Mouse (Mus musculus) heart, embryonic 10.5 days (tissue): ENCODE measurements around the gene Cep68. TPM values are rescaled to one million over a fixed set of nuclear protein-coding genes. Genes with fewer than 3 reads are reported as not detected.

ENCODE experiments used
- DNase-seq: peaks from one replicate; pipeline ENCODE4 v3.0.0-alpha.2; 2017; ENCODE audit warnings: low spot score
- H3K27ac ChIP-seq: fragments of 300-500 bp; sonication (generic); 2 replicates; pipeline ENCODE4 v1.5.1; 2016; ENCODE audit warnings: mild to moderate bottlenecking
- H3K27me3 ChIP-seq: fragments of 300-500 bp; sonication (generic); 2 replicates; pipeline ENCODE4 v1.6.1; 2016; ENCODE audit warnings: mild to moderate bottlenecking; ENCODE audit not compliant: poor library complexity, insufficient read depth, severe bottlenecking
- H3K36me3 ChIP-seq: fragments of 300-500 bp; sonication (generic); 2 replicates; pipeline ENCODE4 v1.6.1; 2016; ENCODE audit warnings: mild to moderate bottlenecking, moderate library complexity
- H3K4me1 ChIP-seq: fragments of 300-500 bp; sonication (generic); 2 replicates; pipeline ENCODE4 v1.6.1; 2016; ENCODE audit warnings: mild to moderate bottlenecking
- H3K4me3 ChIP-seq: fragments of 300-500 bp; sonication (generic); 2 replicates; pipeline ENCODE4 v1.5.1; 2016; ENCODE audit warnings: mild to moderate bottlenecking, moderate library complexity
- H3K9me3 ChIP-seq: fragments of 300-500 bp; sonication (generic); 2 replicates; pipeline ENCODE4 v1.6.1; 2016; ENCODE audit warnings: mild to moderate bottlenecking, moderate library complexity
- WGBS: fragments of 180-500 bp; shearing (Covaris S2); methylation state at CpG from one replicate; pipeline ENCODE4 v1.1.7; 2016; 5-methylcytosine and 5-hydroxymethylcytosine counted together
- polyA plus RNA-seq: library from polyadenylated mRNA; unstranded; fragments of >200 nt; fragmentation: Nextera tagmentation; extraction: Ambion mirVana; gene quantifications from 2 replicates; pipeline ENCODE4 v1.2.1, GENCODE M21; 2016

The Cep68 gene
- 39.0 and 40.8 TPM in 2 replicates for polyA plus RNA-seq

DNA sequence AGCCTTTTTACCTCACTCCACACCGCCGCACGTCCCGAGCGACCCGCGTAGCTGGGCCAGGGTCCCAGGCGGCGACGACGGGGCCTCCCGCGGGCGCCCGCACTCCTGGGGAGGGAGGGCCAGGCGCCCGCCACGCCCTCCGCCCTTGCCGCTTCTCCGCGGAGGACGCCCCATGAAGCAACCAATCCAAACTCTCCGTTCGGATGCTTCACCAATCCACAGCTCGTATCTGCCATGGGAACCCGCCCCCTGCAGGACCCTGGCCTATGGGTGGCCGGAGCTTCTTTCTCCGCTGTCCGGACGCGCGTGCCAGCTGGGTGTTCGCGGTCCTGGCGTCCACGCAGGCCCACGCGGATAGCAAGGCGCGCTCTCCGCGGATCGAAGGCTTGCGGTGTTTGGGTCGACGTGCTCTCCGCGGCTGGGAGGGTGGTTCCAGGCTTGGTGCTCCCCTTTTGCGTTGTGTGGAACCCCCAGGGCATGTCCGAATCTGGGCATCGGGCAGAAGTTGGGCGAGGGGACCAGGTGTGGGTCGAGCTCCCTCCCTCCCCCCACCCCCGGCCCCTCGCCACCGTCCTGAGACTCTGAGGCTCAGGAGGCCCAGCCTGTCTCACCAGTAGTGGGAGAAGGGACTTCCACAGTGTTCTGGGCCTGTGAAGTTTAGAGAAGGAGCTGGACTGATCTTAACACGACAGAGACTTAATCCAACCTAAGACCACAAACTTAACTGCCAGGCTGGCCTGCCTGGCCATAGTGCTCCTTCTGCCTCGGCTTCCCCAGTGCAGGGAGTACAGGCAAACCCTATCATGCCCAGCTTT is at the start of gene Cep68:
Gene Cep68 (minus strand): TSS at position 134 of the 815 bp plus-strand sequence.
- under 1% methylated on average over 59 of the region's 59 CpGs for WGBS
- Histone ChIP-seq H3K9me3 (no peaks in the 10 kb centered on the region), H3K27ac (peak within 1 kb of the TSS; percentile 99), H3K4me3 (peak within 1 kb of the TSS; percentile 96), H3K27me3 (no peaks in the 10 kb centered on the region), H3K36me3 (peaks cover 17% of the 10 kb centered on the region), H3K4me1 (peaks cover 38% of the 10 kb centered on the region)
- peak; percentile 99 for DNase-seq

DNA sequence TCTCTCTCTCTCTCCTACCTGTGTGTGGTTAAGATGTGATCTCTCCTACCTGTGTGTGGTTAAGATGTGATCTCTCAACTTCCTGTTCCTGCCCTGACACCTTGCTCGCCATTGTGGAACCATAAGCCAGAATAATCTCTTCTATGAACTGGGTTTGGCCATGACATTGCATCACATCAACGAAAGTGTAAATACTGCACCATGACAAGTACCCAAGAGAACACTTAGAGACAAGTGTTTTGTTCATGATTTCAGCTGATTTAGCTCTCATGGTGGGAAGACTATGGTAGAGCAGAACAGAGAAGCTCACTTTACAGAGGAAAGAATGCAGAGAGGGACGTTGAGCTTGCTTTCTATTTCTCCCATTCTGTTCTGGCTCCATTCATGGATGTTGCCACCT is 35.2 kb upstream of the Cep68 start:
- Histone ChIP-seq H3K36me3 (no peaks in the 10 kb centered on the region), H3K9me3 (no peaks in the 10 kb centered on the region), H3K27me3 (no peaks in the 10 kb centered on the region), H3K4me1 (peaks cover 6% of the 10 kb centered on the region; the same call in 1 of the 2 replicates), H3K27ac (no peak overlapping the region), H3K4me3 (no peak overlapping the region)
- no peak for DNase-seq
- WGBS, result 68% methylated on average over 3 of the region's 3 CpGs

DNA sequence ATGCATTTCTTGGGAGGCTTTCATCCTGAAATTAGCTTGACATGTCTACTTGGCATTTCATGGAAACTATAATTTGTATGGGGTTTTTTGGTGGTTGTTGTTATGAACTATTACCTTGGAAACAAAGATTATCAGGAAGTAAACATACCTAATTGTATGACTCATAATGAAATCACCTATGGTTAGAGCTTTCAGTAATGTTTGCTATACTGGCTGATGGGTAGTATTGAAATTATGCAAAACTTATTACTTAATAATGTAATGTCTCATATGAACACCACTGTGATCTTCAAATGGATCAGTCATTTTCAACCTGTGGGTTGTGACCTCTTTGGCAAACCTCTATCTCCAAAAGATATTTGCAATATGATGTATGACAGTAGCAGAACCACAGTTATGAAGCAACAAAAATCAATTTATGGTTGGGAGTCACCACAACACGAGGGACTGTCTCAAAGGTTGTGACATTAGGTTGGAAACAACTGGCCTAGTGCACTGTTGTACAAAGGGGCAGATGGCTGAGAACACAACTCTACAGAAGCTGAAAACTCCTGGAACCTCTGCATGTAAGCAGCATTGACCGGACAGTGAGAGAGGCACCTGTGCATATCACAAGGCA is 33.5 kb upstream of the Cep68 start:
- WGBS, result 84% methylated on average over 2 of the region's 2 CpGs
- peaks cover 9% of the 10 kb centered on the region; the same call in 1 of the 2 replicates for H3K4me1 ChIP-seq
- H3K27me3 ChIP-seq, result no peaks in the 10 kb centered on the region
- no peak overlapping the region for H3K27ac ChIP-seq
- no peaks in the 10 kb centered on the region for H3K36me3 ChIP-seq
- no peaks in the 10 kb centered on the region for H3K9me3 ChIP-seq
- H3K4me3 ChIP-seq, result no peak overlapping the region
- no peak for DNase-seq

DNA sequence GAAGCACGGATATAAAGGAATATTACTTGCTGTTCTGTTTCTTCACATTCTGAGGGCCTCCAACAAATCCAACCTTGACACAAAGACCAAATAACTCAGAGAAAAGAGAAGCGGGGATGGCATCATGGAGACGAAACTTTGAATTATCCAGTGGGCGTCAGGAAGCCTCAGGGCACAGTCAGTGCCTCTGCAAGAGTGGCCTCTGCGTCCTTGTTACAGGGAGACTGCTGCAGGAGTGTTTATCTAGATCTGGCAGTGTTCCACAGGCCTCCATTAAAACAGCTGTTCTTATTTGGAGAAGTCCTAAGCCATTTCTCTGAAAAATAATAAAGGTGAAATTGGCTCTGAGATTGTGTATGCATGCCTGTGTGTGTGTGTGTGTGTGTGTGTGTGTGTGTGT is 31.8 kb upstream of the Cep68 start:
- peak; percentile 13 for DNase-seq
- 69% methylated on average over 5 of the region's 5 CpGs for whole genome bisulfite sequencing
- Histone ChIP-seq H3K27ac (no peak overlapping the region), H3K27me3 (no peaks in the 10 kb centered on the region), H3K9me3 (no peaks in the 10 kb centered on the region), H3K36me3 (no peaks in the 10 kb centered on the region), H3K4me3 (no peak overlapping the region), H3K4me1 (peaks cover 9% of the 10 kb centered on the region; the same call in 1 of the 2 replicates)

DNA sequence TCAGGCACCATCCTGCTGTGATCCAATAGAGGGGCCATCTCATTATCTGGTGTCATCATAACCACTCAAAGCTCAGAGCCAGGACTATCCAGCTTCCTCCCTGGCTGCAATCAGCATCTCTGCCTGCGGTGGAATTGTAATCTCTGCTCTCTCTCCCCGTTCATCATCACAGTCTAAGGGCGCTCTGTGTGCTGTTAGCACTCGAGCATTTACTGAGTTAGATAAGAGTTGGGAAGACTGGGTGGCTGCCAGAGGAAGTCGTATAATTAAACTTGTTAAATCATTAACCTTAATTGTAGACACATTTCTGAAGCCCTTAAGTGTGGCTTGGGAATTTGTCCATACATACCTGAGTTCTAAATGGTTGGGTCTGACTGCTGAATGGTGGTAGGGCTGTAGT is 29.5 kb upstream of the Cep68 start:
- no peaks in the 10 kb centered on the region for H3K27me3 ChIP-seq
- 13% methylated on average over 5 of the region's 5 CpGs for WGBS
- H3K4me3 ChIP-seq, result no peak overlapping the region
- peak; percentile 66 for DNase-seq
- H3K9me3 ChIP-seq, result no peaks in the 10 kb centered on the region
- H3K27ac ChIP-seq, result no peak overlapping the region
- no peaks in the 10 kb centered on the region for H3K36me3 ChIP-seq
- H3K4me1 ChIP-seq, result peaks cover 9% of the 10 kb centered on the region; the same call in 1 of the 2 replicates

DNA sequence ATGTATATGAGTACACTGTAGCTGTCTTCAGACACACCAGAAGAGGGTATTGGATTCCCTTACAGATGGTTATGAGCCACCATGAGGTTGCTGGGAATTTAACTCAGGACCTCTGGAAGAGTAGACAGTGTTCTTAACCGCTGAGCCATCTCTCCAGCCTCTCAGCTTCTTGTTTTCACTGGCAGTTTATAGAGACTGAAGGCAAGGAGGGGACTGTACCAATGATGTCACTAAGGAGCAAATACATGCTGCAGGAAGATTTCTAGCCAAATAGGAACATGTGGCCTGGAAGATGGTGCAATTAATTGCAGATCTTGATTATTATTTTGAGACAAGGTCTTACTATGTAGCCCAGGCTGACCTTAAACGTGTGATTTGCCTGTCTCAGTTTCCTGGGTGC is 27.9 kb upstream of the Cep68 start:
- Histone ChIP-seq H3K27ac (no peak overlapping the region), H3K4me3 (no peak overlapping the region), H3K36me3 (no peaks in the 10 kb centered on the region), H3K4me1 (peaks cover 9% of the 10 kb centered on the region; the same call in 1 of the 2 replicates), H3K27me3 (no peaks in the 10 kb centered on the region), H3K9me3 (no peaks in the 10 kb centered on the region)
- DNase-seq, result peak; percentile 16
- 70% methylated on average over 2 of the region's 2 CpGs for WGBS

DNA sequence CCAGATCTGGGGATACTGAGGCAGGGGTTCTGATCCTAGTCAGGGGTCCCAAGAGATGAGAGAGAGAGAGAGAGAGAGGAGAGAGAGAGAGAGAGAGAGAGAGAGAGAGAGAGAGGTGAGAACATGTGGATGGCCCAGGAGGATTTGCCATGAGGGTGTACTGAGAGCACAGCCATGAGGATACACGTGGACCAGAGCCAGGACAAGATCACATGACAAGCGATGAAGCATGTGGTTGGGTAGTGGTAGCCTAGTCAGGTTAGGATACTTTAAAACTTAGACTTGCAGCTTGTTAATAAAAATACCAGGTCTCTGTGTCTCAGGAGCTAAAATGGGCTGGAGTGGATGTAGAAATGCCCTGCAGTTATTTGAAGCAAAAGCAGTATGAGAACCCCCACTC is 26.7 kb upstream of the Cep68 start:
- Histone ChIP-seq H3K4me3 (no peak overlapping the region), H3K9me3 (no peaks in the 10 kb centered on the region), H3K4me1 (peaks cover 5% of the 10 kb centered on the region; the same call in 1 of the 2 replicates), H3K36me3 (no peaks in the 10 kb centered on the region), H3K27ac (no peak overlapping the region), H3K27me3 (no peaks in the 10 kb centered on the region)
- DNase-seq, result peak; percentile 10
- WGBS, result 71% methylated on average over 2 of the region's 2 CpGs

DNA sequence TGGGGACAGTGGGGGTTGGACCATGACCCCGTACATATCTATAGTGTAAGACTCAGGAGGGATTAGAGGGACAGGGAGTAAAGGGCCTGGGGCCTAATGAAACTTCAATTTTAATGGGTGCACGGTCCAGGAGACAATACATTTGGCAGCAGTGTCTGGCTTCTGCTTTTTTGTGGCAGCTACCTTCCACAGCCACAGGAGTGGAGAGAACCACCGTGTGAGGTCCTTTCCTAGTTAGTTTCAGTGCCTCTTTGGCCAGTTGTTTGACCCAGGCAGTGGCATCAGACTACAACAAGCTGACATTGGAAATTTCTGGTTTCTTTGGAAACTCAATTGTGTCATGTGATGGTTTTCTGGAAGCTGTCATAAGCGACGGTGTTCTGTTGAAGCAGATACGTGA is 20.7 kb upstream of the Cep68 start:
- 79% methylated on average over 6 of the region's 6 CpGs for WGBS

DNA sequence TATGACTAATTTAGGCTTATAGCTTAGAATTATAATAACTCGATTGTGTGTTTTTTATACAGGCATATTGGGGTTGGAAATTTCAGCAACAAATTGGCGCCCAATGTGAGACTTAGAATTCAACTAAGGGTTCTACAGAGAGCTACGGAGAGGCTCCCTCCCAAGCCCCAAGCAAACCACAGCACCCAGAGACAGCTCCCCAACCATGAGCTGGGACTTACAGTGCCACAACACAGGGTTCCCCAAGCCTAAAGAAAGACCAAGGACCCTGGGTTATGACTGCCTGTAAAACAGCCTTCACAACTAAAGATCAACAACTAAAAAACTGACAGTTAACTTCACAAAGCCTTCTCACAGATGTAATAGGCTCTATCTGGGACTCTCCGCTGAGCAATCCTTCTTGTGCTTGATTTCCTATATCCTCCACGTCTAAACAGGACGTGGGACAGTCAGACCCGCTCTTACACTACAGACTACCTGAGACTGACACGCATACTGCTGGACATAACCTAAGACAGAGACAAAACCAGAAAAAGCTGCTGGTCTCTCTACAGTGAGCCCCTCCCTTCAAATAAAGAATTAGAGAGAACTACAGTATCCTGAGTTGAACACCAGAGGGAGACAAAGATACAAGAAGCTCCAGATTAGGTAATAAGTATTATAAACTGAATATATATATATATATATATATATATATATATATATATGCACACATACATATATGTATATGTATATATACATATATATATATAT is 13.6 kb upstream of the Cep68 start:
- H3K27ac ChIP-seq, result no peak overlapping the region
- no peaks in the 10 kb centered on the region for H3K4me1 ChIP-seq
- no peak overlapping the region for H3K4me3 ChIP-seq
- peak; percentile 31 for DNase-seq
- no peaks in the 10 kb centered on the region for H3K36me3 ChIP-seq
- no peaks in the 10 kb centered on the region for H3K27me3 ChIP-seq
- 51% methylated on average over 8 of the region's 8 CpGs for WGBS
- H3K9me3 ChIP-seq, result no peaks in the 10 kb centered on the region

More for the DNA sequence above, 20.7 kb upstream of the Cep68 start:
- no peak for DNase-seq
- Histone ChIP-seq H3K27ac (no peak overlapping the region), H3K4me3 (no peak overlapping the region), H3K9me3 (no peaks in the 10 kb centered on the region), H3K36me3 (no peaks in the 10 kb centered on the region), H3K27me3 (no peaks in the 10 kb centered on the region), H3K4me1 (no peaks in the 10 kb centered on the region)

DNA sequence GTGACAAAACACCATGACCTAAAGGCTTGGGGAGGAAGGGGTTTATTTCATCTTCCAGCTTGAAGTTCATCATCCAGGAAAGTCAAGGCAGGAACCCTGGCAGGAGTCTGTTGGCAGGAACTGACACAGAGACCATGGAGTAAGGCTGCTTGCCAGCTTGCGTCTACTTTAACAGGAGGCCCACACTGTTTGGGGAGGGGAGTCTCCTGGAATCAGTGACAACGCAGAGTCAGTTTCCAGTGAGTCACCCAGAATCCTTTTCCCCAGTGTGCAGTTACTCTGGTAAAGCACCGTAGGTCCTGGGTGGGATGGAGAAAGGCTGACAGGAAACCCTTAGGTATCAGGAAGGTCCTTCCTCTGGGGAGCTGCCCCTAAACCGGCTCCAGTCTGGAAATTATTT is 5.6 kb upstream of the Cep68 start:
- 70% methylated on average over 4 of the region's 4 CpGs for WGBS
- H3K4me1 ChIP-seq, result peaks cover 9% of the 10 kb centered on the region; the same call in 1 of the 2 replicates
- DNase-seq, result peak; percentile 59
- no peak overlapping the region for H3K4me3 ChIP-seq
- no peaks in the 10 kb centered on the region for H3K36me3 ChIP-seq
- H3K27ac ChIP-seq, result no peak overlapping the region
- H3K9me3 ChIP-seq, result no peaks in the 10 kb centered on the region
- H3K27me3 ChIP-seq, result no peaks in the 10 kb centered on the region

DNA sequence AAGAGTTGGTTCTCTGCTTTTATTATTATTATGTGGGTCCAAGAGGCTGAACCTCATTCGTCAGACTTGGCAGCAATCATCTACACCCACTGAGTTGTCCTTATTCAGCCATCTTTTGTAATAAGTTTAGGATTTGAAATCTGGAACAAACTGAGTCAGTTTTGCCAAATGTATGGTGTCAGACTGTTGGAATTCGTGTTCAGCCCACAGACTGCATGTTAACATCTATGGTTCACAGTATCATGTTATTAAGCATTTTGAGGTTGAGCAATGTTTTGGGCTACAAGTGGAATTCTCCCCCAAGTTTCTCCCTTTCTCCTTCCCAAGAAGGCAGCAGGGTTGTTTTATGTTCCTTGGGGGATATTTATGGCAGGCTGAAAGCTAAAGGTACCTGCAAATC is 3.9 kb upstream of the Cep68 start:
- H3K9me3 ChIP-seq, result no peaks in the 10 kb centered on the region
- no peaks in the 10 kb centered on the region for H3K36me3 ChIP-seq
- peaks cover 14% of the 10 kb centered on the region; the same call in 1 of the 2 replicates for H3K4me1 ChIP-seq
- no peak for DNase-seq
- H3K4me3 ChIP-seq, result no peak overlapping the region
- 83% methylated on average over 2 of the region's 2 CpGs for WGBS
- H3K27ac ChIP-seq, result no peak overlapping the region
- no peaks in the 10 kb centered on the region for H3K27me3 ChIP-seq

DNA sequence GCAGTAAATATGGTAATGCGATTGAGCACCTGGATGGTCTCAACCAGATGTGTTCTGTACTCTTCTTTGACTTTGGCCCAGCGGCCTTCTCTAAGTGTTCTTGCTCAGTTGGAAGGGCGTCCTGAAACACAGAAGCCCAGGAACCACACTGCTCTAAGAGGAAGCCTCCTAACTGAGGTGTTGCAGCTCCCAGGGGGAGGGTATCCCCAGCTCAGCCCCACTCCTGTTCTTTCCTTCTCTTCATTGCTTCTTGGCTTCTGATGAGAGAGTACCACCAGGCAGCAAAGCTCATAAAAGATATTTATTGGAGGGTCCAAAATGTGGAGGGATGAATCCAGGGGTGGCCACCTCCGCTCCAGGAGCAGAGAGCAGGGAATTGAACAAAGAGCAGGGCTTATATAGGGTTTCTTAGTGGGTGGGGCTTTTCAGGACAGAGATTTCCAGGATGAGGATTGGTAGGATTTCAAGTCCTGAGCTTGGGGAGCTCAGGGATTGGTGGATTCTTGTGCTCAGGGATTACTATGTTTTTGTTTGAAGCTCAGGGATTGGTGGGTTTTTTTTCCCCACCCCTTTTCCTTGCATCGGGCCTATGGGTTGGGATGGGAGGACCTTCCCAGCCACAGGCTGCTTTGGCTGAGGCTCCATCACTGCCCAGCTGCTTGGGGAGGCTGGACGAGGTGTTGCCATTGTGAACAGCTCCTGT is 1.4 kb upstream of the Cep68 start:
- no peaks in the 10 kb centered on the region for H3K27me3 ChIP-seq
- peak; percentile 70 for DNase-seq

More for the DNA sequence above, 1.4 kb upstream of the Cep68 start:
- H3K27ac ChIP-seq, result no peak overlapping the region
- peaks cover 33% of the 10 kb centered on the region for H3K4me1 ChIP-seq
- peak overlapping the region; percentile 96; the same call in 1 of the 2 replicates for H3K4me3 ChIP-seq
- H3K9me3 ChIP-seq, result no peaks in the 10 kb centered on the region
- H3K36me3 ChIP-seq, result peaks cover 13% of the 10 kb centered on the region; the same call in 1 of the 2 replicates
- 86% methylated on average over 6 of the region's 6 CpGs for WGBS
